Mouse (Mus musculus) liver, adult 2 months (tissue): ENCODE measurements at regions not wholly inside any gene's neighbourhood (a gene's known extent, or its start where the extent isn't known, plus 50 kb on each side); places are given as distances from the start of the nearest gene placed in this dataset.

ENCODE experiments used
- DNase-seq: peaks from one replicate; pipeline ENCODE4 v3.0.0-alpha.2; 2011; ENCODE audit warnings: low read depth, low spot score; ENCODE audit errors: extremely low read depth
- H3K27ac ChIP-seq: fragments of 200-500 bp; replicated peaks from 2 replicates; pipeline ENCODE4 v1.5.1; 2012; ENCODE audit warnings: low read depth, mild to moderate bottlenecking, control low read depth, inconsistent platforms, low read length; ENCODE audit not compliant: insufficient read depth
- H3K27me3 ChIP-seq: fragments of 200-500 bp; 2 replicates; pipeline ENCODE4 v1.6.1; 2012; ENCODE audit warnings: mild to moderate bottlenecking, moderate library complexity, low read length, inconsistent platforms; ENCODE audit not compliant: control insufficient read depth, insufficient read depth
- H3K36me3 ChIP-seq: fragments of 200-500 bp; 2 replicates; pipeline ENCODE4 v1.6.1; 2012; ENCODE audit warnings: low read length, inconsistent platforms; ENCODE audit not compliant: control insufficient read depth, insufficient read depth
- H3K4me1 ChIP-seq: fragments of 200-500 bp; 2 replicates; pipeline ENCODE4 v1.6.1; 2011; ENCODE audit warnings: low read length; ENCODE audit not compliant: control insufficient read depth, insufficient read depth
- H3K4me3 ChIP-seq: fragments of 200-500 bp; 2 replicates; pipeline ENCODE4 v1.5.1; 2011; ENCODE audit warnings: low read depth, mild to moderate bottlenecking, control low read depth, low read length, moderate library complexity; ENCODE audit not compliant: insufficient read depth
- H3K79me2 ChIP-seq: fragments of 200-500 bp; 2 replicates; pipeline ENCODE4 v1.6.1; 2012; ENCODE audit warnings: inconsistent platforms, mild to moderate bottlenecking, low read length, moderate library complexity; ENCODE audit not compliant: control insufficient read depth, insufficient read depth
- H3K9ac ChIP-seq: fragments of 200-500 bp; 2 replicates; pipeline ENCODE4 v1.6.1; 2012; ENCODE audit warnings: low read depth, mild to moderate bottlenecking, control low read depth, inconsistent platforms, low read length
- CTCF ChIP-seq: fragments of 200-500 bp; IDR thresholded peaks from 2 replicates; pipeline ENCODE4 v1.5.1; 2011; ENCODE audit warnings: low read depth, low read length, control low read depth
- POLR2A ChIP-seq: fragments of 200-500 bp; IDR thresholded peaks from 2 replicates; pipeline ENCODE4 v1.6.1; 2011; ENCODE audit warnings: low read length, control low read depth; ENCODE audit not compliant: insufficient read depth; ENCODE audit errors: extremely low read depth
- WGBS: fragments of 180-500 bp; shearing (Covaris S2); methylation state at CpG from one replicate; pipeline ENCODE4 v1.1.7; 2018; 5-methylcytosine and 5-hydroxymethylcytosine counted together

DNA sequence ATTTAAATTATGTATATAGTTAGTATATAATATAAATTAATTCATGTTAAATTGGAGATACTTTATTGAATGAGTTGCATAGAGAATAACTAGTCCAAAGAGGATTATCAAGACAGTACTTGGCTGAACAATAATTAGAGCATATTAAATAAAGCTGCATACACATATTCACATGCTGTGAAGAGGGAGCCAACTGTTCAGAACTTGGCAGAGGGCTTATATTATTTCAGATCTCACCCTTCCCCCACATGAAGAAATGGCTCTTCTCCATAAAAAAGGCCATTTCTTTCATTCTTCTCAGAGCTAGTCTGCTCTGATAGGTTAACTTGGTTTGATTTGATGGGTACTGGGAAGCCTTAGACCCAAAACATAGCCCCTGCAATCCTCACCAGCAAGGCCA lies 90.5 kb upstream of the Cblb start:
- Histone ChIP-seq H3K9ac (no peak overlapping the region), H3K4me1 (no peaks in the 10 kb centered on the region; the same call in 1 of the 2 replicates), H3K36me3 (no peaks in the 10 kb centered on the region), H3K4me3 (no peak overlapping the region), H3K79me2 (no peaks in the 10 kb centered on the region), H3K27ac (no peak overlapping the region), H3K27me3 (no peaks in the 10 kb centered on the region)
- TF ChIP-seq POLR2A: no peak
- no peak for TF ChIP-seq CTCF
- DNase-seq: no peak

DNA sequence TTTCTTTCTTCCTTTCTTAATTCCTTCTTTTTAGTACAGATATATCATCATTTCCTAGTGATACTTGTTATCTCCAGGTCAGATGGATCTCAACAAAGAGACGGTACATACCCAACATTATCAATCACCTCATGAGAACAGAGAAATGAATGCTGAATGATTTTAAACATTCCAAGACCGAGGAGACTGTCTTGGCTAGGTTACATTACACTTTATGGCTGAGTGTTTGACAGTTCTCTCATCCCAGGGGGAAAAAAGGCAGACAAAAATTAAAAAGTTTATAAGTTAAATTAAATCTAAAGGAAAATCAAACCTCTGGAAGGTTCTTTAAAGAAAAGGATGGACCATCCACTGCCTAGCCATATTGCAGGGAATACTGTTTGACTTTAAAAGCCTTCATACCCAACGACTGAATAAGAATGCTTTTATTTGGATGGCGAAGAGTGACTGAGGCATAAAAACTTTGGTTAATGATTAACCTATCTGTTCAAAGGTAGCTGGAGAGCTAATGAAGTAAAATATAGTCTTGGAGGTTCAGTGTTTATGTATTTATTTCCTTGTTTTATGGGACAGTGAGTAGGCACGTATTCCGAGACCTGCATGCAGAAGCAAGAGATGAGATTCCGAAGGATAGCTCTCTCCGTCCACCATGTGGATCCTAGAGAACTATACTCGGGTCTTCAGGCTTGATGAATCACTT lies 88.4 kb upstream of the Cblb start:
- WGBS: 72% methylated on average over 9 of the region's 9 CpGs
- Histone ChIP-seq H3K27ac (no peak overlapping the region), H3K27me3 (no peaks in the 10 kb centered on the region), H3K9ac (no peak overlapping the region), H3K36me3 (no peaks in the 10 kb centered on the region), H3K4me3 (no peak overlapping the region), H3K4me1 (no peaks in the 10 kb centered on the region; the same call in 1 of the 2 replicates), H3K79me2 (no peaks in the 10 kb centered on the region)
- DNase-seq: peak; percentile 58
- no peak for TF ChIP-seq CTCF
- TF ChIP-seq POLR2A: no peak

DNA sequence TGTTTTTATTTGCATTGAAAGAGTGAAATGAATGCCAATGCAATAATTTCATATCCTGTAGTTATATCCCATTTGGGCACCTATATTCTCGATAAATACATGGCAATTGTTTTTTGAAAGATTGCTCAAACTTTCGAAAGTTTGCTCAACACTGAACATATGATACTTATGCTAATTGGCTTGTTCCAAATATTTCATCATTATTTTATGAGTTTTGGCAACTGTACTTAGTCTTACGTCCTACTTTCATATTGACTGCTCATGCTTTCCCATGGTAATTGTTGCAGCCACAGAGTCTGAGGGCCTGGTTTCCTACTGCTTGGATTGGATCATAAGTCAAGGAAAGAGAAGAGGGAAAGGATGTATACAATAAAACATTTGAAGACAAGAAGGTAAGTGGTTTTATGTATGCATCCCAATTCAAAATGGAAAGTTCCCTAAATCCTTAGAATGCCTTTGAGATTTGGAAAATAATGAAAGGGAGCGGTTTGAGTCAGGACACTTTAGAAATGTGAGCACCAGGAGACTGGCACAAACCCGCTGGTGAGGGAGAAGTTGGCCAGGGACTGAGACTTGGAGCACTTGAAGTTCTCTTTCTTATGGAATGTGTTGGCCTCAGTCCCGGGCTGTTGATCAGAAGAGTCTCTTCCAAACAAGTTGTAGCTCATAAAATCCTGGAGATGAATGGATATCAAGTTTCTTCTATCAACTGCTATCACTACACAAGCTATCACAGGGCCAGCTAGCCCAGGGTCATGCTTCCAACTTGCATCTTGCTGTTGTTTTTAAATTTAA lies 63.8 kb upstream of the Cblb start:
- no peaks in the 10 kb centered on the region for H3K4me1 ChIP-seq
- H3K79me2 ChIP-seq: no peaks in the 10 kb centered on the region
- no peak overlapping the region for H3K27ac ChIP-seq
- 70% methylated on average over 6 of the region's 6 CpGs for WGBS
- no peak overlapping the region for H3K9ac ChIP-seq
- no peak for TF ChIP-seq CTCF
- no peak for TF ChIP-seq POLR2A
- no peaks in the 10 kb centered on the region for H3K27me3 ChIP-seq
- H3K4me3 ChIP-seq: no peak overlapping the region
- peak; percentile 24 for DNase-seq
- H3K36me3 ChIP-seq: no peaks in the 10 kb centered on the region
